Mouse (Mus musculus): ENCODE measurements around the gene Ksr2. TPM values are rescaled to one million over a fixed set of nuclear protein-coding genes. Genes with fewer than 3 reads are reported as not detected.

Ksr2 gene
- total and polyA plus RNA-seq, 3 experiments = 0.05 TPM; not detected in 2

- Histone ChIP-seq H3K27me3 (ENCODE audit: insufficient read depth, low read length) (no peaks in the 10 kb centered on the region), H3K4me1 (ENCODE audit: insufficient read depth, low read depth, low read length) (no peaks in the 10 kb centered on the region), H3K36me3 (replicated peaks) (no peaks in the 10 kb centered on the region), H3K4me3 (ENCODE audit: low read depth, low read length) (no peak overlapping the region), H3K9me3 (replicated peaks) (peaks cover 82% of the 10 kb centered on the region)
- TF ChIP-seq POLR2AphosphoS5 (IDR thresholded peaks at IDR 0.05; ENCODE audit: insufficient replicate concordance, low read depth, low read length) = no peak
- TF ChIP-seq GATA1 (IDR thresholded peaks at IDR 0.05; ENCODE audit: borderline replicate concordance, low read length) = no peak
- TF ChIP-seq GATA2 (IDR thresholded peaks at IDR 0.05; ENCODE audit: borderline replicate concordance, low read depth, low read length) = no peak
- TF ChIP-seq TAL1 (conservative IDR thresholded peaks at IDR 0.05; ENCODE audit: low read depth, low read length) = no peak
- TF ChIP-seq CTCF (IDR thresholded peaks at IDR 0.05; ENCODE audit: low read depth, low read length) = no peak
- DNase-seq (ENCODE audit: low spot score) (no peak), ATAC-seq (ENCODE audit: extremely low read depth, insufficient number of reproducible peaks, low FRiP score, poor library complexity, severe bottlenecking) (no peak)
These were observed 282.6 kb downstream of the Ksr2 start for GRCm38 (mm10) chr5:117696366-117696765.

DNA sequence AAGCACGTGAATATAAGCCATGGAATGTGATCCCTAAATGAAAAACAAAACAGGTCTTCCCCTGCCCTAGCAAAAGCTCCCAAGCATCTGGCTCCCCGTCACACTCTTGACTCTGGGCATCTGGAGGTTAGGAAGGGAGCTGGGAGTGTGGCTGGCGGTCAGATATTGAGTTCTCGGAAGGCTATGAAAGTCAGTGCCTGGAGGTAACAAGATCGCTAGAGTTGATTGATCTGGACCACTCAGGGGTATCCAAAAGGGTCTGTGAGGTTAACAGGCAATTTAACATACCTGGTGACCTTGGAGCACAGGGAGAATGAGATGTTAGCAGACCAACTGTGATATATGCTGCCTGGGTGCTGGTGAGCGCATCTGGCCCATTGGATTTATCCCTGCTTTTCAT lies 283.8 kb downstream of the Ksr2 start:
- no peak for ATAC-seq (ENCODE audit: extremely low read depth, insufficient number of reproducible peaks, low FRiP score, poor library complexity, severe bottlenecking)
- no peak for DNase-seq (ENCODE audit: low spot score)
- Histone ChIP-seq H3K4me1 (ENCODE audit: insufficient read depth, low read depth, low read length) (no peaks in the 10 kb centered on the region), H3K4me3 (ENCODE audit: low read depth, low read length) (no peak overlapping the region), H3K9me3 (replicated peaks) (peaks cover 85% of the 10 kb centered on the region), H3K36me3 (replicated peaks) (no peaks in the 10 kb centered on the region), H3K27me3 (ENCODE audit: insufficient read depth, low read length) (no peaks in the 10 kb centered on the region)
- TF ChIP-seq GATA2 (IDR thresholded peaks at IDR 0.05; ENCODE audit: borderline replicate concordance, low read depth, low read length) (no peak), TAL1 (conservative IDR thresholded peaks at IDR 0.05; ENCODE audit: low read depth, low read length) (no peak), POLR2AphosphoS5 (IDR thresholded peaks at IDR 0.05; ENCODE audit: insufficient replicate concordance, low read depth, low read length) (no peak), GATA1 (IDR thresholded peaks at IDR 0.05; ENCODE audit: borderline replicate concordance, low read length) (no peak), CTCF (IDR thresholded peaks at IDR 0.05; ENCODE audit: low read depth, low read length) (no peak)

- ATAC-seq (ENCODE audit: extremely low read depth, insufficient number of reproducible peaks, low FRiP score, poor library complexity, severe bottlenecking) (no peak), DNase-seq (ENCODE audit: low spot score) (no peak)
- H3K4me1 ChIP-seq (ENCODE audit: insufficient read depth, low read depth, low read length) = no peaks in the 10 kb centered on the region
- peaks cover 80% of the 10 kb centered on the region for H3K9me3 ChIP-seq (replicated peaks)
- TF ChIP-seq GATA1 (IDR thresholded peaks at IDR 0.05; ENCODE audit: borderline replicate concordance, low read length) (no peak), CTCF (IDR thresholded peaks at IDR 0.05; ENCODE audit: low read depth, low read length) (no peak), GATA2 (IDR thresholded peaks at IDR 0.05; ENCODE audit: borderline replicate concordance, low read depth, low read length) (no peak), TAL1 (conservative IDR thresholded peaks at IDR 0.05; ENCODE audit: low read depth, low read length) (no peak), POLR2AphosphoS5 (IDR thresholded peaks at IDR 0.05; ENCODE audit: insufficient replicate concordance, low read depth, low read length) (no peak)
- no peak overlapping the region for H3K4me3 ChIP-seq (ENCODE audit: low read depth, low read length)
- H3K27me3 ChIP-seq (ENCODE audit: insufficient read depth, low read length) = no peaks in the 10 kb centered on the region
- no peaks in the 10 kb centered on the region for H3K36me3 ChIP-seq (replicated peaks)
These were observed 290.6 kb downstream of the Ksr2 start for GRCm38 (mm10) chr5:117704371-117704770.

- H3K4me1 ChIP-seq (ENCODE audit: insufficient read depth, low read depth, low read length) = no peaks in the 10 kb centered on the region
- no peak for ATAC-seq (ENCODE audit: extremely low read depth, insufficient number of reproducible peaks, low FRiP score, poor library complexity, severe bottlenecking)
- no peak for TF ChIP-seq TAL1 (conservative IDR thresholded peaks at IDR 0.05; ENCODE audit: low read depth, low read length)
- no peak for TF ChIP-seq GATA1 (IDR thresholded peaks at IDR 0.05; ENCODE audit: borderline replicate concordance, low read length)
- TF ChIP-seq GATA2 (IDR thresholded peaks at IDR 0.05; ENCODE audit: borderline replicate concordance, low read depth, low read length) = no peak
- no peak for TF ChIP-seq CTCF (IDR thresholded peaks at IDR 0.05; ENCODE audit: low read depth, low read length)
- TF ChIP-seq POLR2AphosphoS5 (IDR thresholded peaks at IDR 0.05; ENCODE audit: insufficient replicate concordance, low read depth, low read length) = no peak
- no peaks in the 10 kb centered on the region for H3K27me3 ChIP-seq (ENCODE audit: insufficient read depth, low read length)
- H3K4me3 ChIP-seq (ENCODE audit: low read depth, low read length) = no peak overlapping the region
- peaks cover 87% of the 10 kb centered on the region for H3K9me3 ChIP-seq (replicated peaks)
- DNase-seq (ENCODE audit: low spot score) = no peak
- no peaks in the 10 kb centered on the region for H3K36me3 ChIP-seq (replicated peaks)
These were observed 292.8 kb downstream of the Ksr2 start for GRCm38 (mm10) chr5:117706633-117707032.

DNA sequence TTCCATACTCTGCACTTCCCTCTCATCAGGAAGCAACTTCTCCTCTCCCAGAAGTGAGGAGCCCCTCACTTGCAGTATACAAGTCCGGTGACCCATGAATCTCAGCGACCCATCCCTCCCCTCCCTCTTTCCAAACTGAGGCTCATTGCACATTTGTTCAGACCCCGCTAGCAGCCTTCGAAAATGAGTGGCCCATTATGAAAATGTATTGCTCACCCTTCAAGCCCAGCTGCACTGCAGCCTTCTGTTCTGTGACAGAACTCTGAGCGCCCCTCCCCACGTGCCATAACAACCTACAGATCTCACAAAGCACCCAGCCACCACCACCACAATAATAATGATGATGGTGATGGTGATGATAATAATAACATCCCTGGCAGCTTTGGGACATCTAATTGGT lies 295.5 kb downstream of the Ksr2 start:
- no peak overlapping the region for H3K4me3 ChIP-seq (ENCODE audit: low read depth, low read length)
- TF ChIP-seq GATA2 (IDR thresholded peaks at IDR 0.05; ENCODE audit: borderline replicate concordance, low read depth, low read length) = no peak
- TF ChIP-seq GATA1 (IDR thresholded peaks at IDR 0.05; ENCODE audit: borderline replicate concordance, low read length) = no peak
- TF ChIP-seq CTCF (IDR thresholded peaks at IDR 0.05; ENCODE audit: low read depth, low read length) = no peak
- TF ChIP-seq POLR2AphosphoS5 (IDR thresholded peaks at IDR 0.05; ENCODE audit: insufficient replicate concordance, low read depth, low read length) = no peak
- TF ChIP-seq TAL1 (conservative IDR thresholded peaks at IDR 0.05; ENCODE audit: low read depth, low read length) = no peak
- H3K27me3 ChIP-seq (ENCODE audit: insufficient read depth, low read length) = no peaks in the 10 kb centered on the region
- H3K36me3 ChIP-seq (replicated peaks) = no peaks in the 10 kb centered on the region
- peaks cover 86% of the 10 kb centered on the region for H3K9me3 ChIP-seq (replicated peaks)
- no peaks in the 10 kb centered on the region for H3K4me1 ChIP-seq (ENCODE audit: insufficient read depth, low read depth, low read length)
- ATAC-seq (ENCODE audit: extremely low read depth, insufficient number of reproducible peaks, low FRiP score, poor library complexity, severe bottlenecking) = no peak
- DNase-seq (ENCODE audit: low spot score) = no peak

DNA sequence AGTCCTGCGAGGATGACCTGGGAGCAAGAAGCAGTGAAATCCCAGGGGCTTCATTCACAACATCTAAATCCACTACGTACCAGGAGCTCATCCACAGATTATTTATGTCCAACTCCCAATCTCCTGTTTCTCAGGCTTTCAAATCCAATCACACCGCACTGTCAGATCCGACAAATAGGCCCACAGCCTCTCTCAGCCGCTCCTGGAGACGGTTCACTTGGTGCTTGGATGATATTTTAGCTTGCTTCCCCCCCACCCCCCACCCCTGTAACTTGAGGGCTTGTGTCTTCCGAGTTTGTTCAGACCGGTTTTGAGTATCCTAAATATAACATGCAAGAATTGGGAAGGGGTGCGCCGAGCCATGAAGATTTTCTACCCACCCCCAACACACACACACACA lies 297.8 kb downstream of the Ksr2 start:
- Histone ChIP-seq H3K4me1 (ENCODE audit: insufficient read depth, low read depth, low read length) (no peaks in the 10 kb centered on the region), H3K9me3 (replicated peaks) (peaks cover 85% of the 10 kb centered on the region), H3K27me3 (ENCODE audit: insufficient read depth, low read length) (no peaks in the 10 kb centered on the region), H3K36me3 (replicated peaks) (no peaks in the 10 kb centered on the region), H3K4me3 (ENCODE audit: low read depth, low read length) (no peak overlapping the region)
- ATAC-seq (ENCODE audit: extremely low read depth, insufficient number of reproducible peaks, low FRiP score, poor library complexity, severe bottlenecking) (no peak), DNase-seq (ENCODE audit: low spot score) (no peak)
- TF ChIP-seq POLR2AphosphoS5 (IDR thresholded peaks at IDR 0.05; ENCODE audit: insufficient replicate concordance, low read depth, low read length) (no peak), GATA1 (IDR thresholded peaks at IDR 0.05; ENCODE audit: borderline replicate concordance, low read length) (no peak), CTCF (IDR thresholded peaks at IDR 0.05; ENCODE audit: low read depth, low read length) (no peak), GATA2 (IDR thresholded peaks at IDR 0.05; ENCODE audit: borderline replicate concordance, low read depth, low read length) (no peak), TAL1 (conservative IDR thresholded peaks at IDR 0.05; ENCODE audit: low read depth, low read length) (no peak)

Measured in G1E (cell line).